Mouse (Mus musculus) T-helper 1 cell (primary cell): ENCODE data around the gene Smc4.

Source experiments
- in situ Hi-C: fragments of 300-600 bp; cut with MboI, MseI; formaldehyde crosslinking; loops from one replicate; pipeline ENCODE4 v1.15.1; 2025; ENCODE audit warnings: high pct_unique_total_duplicates

The Smc4 gene

GRCm38 (mm10) chr3:69004437-69005337 lies at the start of gene Smc4, which contains the start of gene Ift80:
TSS of gene Smc4 (plus strand) at chr3:69004738.
TSS of gene Ift80 (minus strand) at chr3:69004570.
- in situ Hi-C loops = no loop called here

GRCm38 (mm10) chr3:68956454-68956853 lies 48.1 kb upstream of the Smc4 start:
- in situ Hi-C loops = no loop called here

- in situ Hi-C loops = no loop called here
These were observed 47.1 kb upstream of the Smc4 start for GRCm38 (mm10) chr3:68957413-68957812.

DNA sequence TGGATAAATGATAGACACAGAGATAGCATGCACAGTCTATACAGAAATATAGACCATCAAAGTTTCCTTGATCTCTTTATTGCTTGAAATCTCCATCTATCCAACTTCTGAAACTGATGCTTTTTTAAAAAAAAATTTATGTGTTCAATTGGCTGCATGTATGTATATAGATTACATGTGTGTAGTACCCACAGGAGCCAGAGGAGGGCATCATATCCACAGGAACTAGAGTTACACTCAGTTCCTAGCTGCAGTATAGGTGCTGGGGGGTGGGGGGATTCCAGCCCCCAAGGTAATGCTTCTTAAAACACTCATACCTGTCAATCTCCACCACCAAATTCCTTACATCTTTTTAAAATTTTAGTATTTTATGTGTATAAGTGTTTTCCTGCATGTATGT lies 39.9 kb upstream of the Smc4 start:
- in situ Hi-C loops = no loop called here

DNA sequence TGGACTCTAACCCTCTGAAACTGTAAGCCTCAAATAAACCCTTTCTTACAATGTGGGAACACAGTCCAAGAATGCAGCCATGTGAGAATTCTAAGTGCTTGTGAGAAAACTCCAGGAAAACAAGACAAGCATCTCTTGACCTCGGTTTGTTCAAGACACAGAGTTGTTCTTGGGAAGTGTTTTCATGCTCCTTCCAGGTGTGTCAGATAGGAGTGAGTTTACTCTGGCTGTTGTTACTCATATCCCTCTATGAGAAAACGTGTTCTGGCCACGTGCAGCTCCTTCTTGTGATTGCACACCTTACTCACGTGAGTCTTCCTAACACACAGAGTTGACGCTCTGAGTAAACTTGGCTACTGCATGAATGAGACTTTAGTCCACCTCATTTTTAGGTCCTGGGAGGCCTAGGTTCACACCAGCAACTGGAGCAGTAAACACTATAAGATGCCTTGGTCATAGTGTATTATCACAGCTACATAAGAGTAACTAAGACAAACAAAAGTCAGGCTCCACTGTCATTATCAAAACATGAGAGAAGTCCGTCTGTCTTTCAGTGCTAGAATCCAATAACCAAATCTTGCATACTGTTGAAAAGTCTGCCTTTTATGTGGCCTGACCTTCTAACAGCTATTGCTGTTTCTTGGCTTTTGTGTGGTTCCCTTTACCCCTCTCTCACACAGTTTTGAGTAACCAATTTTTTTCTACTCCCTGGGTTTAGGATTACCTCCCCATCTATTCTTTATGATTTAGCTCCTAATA lies 37.8 kb upstream of the Smc4 start:
- in situ Hi-C loops = no loop called here

DNA sequence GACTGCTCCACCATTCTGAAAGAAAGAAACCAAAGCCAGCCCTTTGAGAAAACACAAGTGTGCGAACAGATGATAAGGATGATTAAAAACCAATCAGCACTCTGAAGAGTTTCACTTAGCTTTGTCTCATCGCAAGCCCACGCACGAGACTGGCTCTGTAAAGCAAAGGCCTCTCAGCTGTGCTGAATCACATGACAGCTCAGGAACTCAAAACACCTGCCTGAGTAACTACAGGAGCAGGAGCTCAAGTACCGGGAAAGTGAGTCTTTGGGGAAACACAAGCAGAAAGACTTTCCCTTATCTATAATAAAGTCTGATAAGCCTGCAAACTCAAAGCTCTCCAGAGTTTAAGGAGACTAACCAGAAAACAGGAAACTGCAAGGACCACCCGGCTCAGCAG lies 37.1 kb upstream of the Smc4 start:
- in situ Hi-C loops = no loop called here

DNA sequence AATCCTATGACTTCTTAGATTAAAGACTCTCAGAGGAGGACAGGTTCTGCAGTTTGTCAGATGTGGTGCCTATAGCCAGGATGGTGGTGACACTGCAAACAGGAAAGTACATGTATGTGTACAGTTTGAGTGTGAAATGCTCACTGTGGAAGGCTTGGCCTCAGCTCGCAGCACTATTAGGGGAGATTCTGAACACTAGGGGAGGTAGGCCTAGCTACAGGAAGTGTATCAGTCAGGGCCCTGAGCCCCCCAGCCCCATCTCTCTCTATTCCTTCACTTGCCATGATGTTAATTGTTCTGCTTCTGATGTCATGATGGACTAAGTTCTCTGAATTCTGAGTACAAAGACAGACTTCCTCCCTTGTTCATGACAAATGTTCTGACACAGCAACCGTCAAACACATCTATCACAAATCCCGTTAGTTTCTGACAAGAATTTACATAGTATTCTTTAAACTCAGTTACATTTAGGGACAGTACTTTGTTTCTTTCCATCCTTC lies 35.4 kb upstream of the Smc4 start:
- in situ Hi-C loops = no loop called here

GRCm38 (mm10) chr3:68973574-68973973 lies 31.0 kb upstream of the Smc4 start:
- in situ Hi-C loops = no loop called here

DNA sequence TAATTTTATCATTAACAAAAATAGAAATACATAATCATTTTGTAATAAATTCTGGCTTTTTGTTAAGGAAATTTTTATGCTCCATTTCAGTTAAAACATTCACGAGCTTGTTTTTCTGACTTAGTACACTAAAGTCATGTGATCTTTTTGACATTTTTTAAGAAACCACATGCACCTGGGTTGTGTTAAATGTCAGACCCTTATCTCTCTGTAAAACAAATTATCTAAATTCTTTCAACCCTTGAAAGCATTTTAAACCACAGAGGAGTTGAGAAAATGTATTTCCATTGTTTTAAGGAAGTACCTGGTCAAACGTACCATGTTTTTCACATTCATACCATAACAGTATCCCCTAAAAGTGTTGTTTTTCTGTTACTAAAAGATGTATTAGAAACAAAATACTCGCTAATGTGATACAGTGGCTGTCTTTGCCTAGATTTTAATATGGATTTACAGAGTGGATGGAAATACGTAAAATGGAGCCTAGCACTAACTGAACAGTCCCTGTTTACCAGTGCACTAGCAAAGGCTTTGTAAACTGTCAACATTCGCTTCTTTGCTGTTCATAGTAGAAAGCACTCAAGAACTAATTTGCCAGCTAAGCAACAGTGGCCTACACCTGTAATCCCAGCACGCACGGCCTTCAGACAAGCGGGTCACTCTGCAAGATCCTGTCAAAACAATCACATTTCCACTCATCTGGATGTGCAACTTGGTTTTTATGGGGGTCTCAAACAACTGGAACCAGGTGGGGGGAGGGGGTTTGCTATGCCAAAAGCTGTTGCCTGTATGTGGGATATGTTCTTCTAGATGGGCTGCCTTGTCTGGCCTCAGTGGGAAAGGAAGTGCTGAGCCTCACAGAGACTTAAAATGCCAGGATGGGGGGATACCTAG lies 29.7 kb upstream of the Smc4 start:
- in situ Hi-C loops = no loop called here

GRCm38 (mm10) chr3:68975533-68976490 lies 28.7 kb upstream of the Smc4 start:
- in situ Hi-C loops = no loop called here

- in situ Hi-C loops = no loop called here
These were observed 26.8 kb upstream of the Smc4 start for GRCm38 (mm10) chr3:68977696-68978095.

DNA sequence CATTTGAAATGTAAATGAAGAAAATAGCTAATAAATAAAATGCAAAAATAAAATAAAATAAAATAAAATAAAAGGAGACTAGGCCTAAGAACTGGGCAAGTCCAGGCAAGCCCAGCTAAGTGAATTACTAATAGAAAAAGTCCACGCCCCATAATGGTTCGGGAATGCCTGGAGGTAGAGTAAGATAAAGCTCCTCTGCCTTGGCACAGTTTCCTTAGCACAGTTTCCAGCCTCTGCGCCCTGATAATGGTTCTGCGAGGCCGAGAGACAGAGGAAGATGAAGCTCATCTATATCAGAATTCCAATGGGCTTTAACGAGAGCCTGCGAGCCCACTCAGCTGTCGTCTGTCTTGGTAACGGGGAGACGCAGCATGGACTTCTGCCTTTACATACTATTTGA lies 25.4 kb upstream of the Smc4 start:
- in situ Hi-C loops = no loop called here

DNA sequence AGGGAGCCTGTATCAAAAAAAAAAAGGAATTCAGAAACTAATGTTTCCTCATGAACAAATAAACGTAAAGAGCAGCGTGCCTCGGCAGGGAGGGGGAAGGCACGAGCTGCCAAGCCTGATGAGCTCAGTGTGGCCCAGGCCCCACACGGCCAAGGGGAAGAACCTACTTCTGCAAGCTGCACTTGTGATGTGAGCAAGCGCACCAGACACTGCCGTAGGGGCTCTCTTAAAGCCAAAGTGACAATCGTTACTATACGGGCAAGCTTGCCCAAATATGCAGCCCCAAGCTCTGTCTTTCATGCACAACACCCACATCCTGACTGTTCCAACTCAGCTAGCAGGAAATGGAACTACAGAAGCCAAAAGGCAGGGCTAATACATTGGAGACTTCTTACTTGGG lies 23.6 kb upstream of the Smc4 start:
- in situ Hi-C loops = no loop called here

GRCm38 (mm10) chr3:68986550-68986949 lies 18.0 kb upstream of the Smc4 start:
- in situ Hi-C loops = no loop called here

GRCm38 (mm10) chr3:69002781-69003180 lies 1.8 kb upstream of the Smc4 start:
- in situ Hi-C loops = no loop called here

- in situ Hi-C loops = no loop called here
These were observed 492 bp upstream of the Smc4 start for GRCm38 (mm10) chr3:69004055-69004436.

- in situ Hi-C loops = no loop called here
These were observed 1.1 kb downstream of the Smc4 start for GRCm38 (mm10) chr3:69005338-69006245.

- in situ Hi-C loops = no loop called here
These were observed 1.8 kb downstream of the Smc4 start for GRCm38 (mm10) chr3:69006246-69006760.

DNA sequence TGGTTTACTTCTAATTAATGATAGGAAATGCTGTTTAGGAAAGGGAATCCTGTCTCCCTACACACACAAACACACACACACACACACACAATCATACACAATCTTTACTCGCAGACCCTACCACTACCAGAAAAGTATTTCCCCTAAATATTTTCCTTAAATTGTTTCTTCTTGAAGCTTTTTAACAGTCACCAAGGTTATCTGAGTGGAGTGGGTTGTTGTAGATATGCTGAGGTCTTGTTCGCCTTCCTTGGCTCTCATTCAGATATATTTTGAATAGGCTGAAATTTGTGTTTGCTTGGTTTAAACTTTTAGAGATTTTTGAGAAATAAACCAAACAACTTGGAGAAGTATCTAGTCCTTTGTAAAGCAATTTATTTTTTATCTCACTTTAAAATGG lies 4.3 kb downstream of the Smc4 start:
- in situ Hi-C loops = no loop called here
